Mouse (Mus musculus) ES-Bruce4 (cell line): Measurements from ENCODE around the gene Dcdc2a. TPM values are rescaled to one million over a fixed set of nuclear protein-coding genes. Genes with fewer than 3 reads are reported as not detected.

Experiments
- H3K27ac ChIP-seq: 2 replicates; pipeline ENCODE4 v1.5.1; 2012; ENCODE audit warnings: low read length, inconsistent platforms; ENCODE audit not compliant: insufficient read depth
- H3K27me3 ChIP-seq: 2 replicates; pipeline ENCODE4 v1.6.1; 2012; ENCODE audit warnings: mild to moderate bottlenecking, low read length, inconsistent platforms; ENCODE audit not compliant: control insufficient read depth, poor library complexity, insufficient read depth, severe bottlenecking
- H3K36me3 ChIP-seq: 2 replicates; pipeline ENCODE4 v1.6.1; 2012; ENCODE audit warnings: inconsistent platforms, mild to moderate bottlenecking, low read length, moderate library complexity; ENCODE audit not compliant: control insufficient read depth, poor library complexity, insufficient read depth, severe bottlenecking
- H3K4me1 ChIP-seq: one replicate; pipeline ENCODE4 v1.8.1; 2011; ENCODE audit warnings: low read length; ENCODE audit not compliant: control insufficient read depth, insufficient read depth
- H3K4me3 ChIP-seq: 2 replicates; pipeline ENCODE4 v1.5.1; 2011; ENCODE audit warnings: low read depth, mild to moderate bottlenecking, low read length
- H3K9ac ChIP-seq: 2 replicates; pipeline ENCODE4 v1.6.1; 2012; ENCODE audit warnings: low read depth, mild to moderate bottlenecking, inconsistent platforms; ENCODE audit not compliant: poor library complexity, severe bottlenecking
- H3K9me3 ChIP-seq: replicated peaks from 2 replicates; pipeline ENCODE4 v1.6.1; 2012; ENCODE audit warnings: mild to moderate bottlenecking, low read length, inconsistent platforms; ENCODE audit not compliant: control insufficient read depth, poor library complexity, insufficient read depth, severe bottlenecking
- CTCF ChIP-seq: IDR thresholded peaks from one replicate; pipeline ENCODE4 v1.8.1; 2011; ENCODE audit warnings: low read depth, low read length
- EP300 ChIP-seq: IDR thresholded peaks from 2 replicates; pipeline ENCODE4 v1.6.1; 2011; ENCODE audit warnings: low read depth, low read length; ENCODE audit not compliant: insufficient read depth
- POLR2A ChIP-seq: IDR thresholded peaks from one replicate; pipeline ENCODE4 v1.8.1; 2011; ENCODE audit warnings: low read length; ENCODE audit not compliant: insufficient read depth
- polyA plus RNA-seq: library from polyadenylated mRNA; stranded (reverse); fragments of >200 nt; gene quantifications from 2 replicates; pipeline ENCODE4 v1.2.4, GENCODE M21; 2011; ENCODE audit warnings: low read depth; ENCODE audit not compliant: missing spikeins, insufficient read depth, insufficient read length

The Dcdc2a gene
- polyA plus RNA-seq, 1 experiment, result 2.5 TPM

- TF ChIP-seq CTCF (no peak), EP300 (no peak), POLR2A (no peak)
- Histone ChIP-seq H3K9me3 (no peaks in the 10 kb centered on the region), H3K27me3 (no peaks in the 10 kb centered on the region), H3K4me3 (no peak overlapping the region), H3K4me1 (no peaks in the 10 kb centered on the region), H3K27ac (no peak overlapping the region), H3K9ac (no peak overlapping the region), H3K36me3 (no peaks in the 10 kb centered on the region)
These were observed 162.6 kb downstream of the Dcdc2a start for GRCm38 (mm10) chr13:25218394-25218793.

GRCm38 (mm10) chr13:25220186-25220787 is 164.5 kb downstream of the Dcdc2a start:
- Histone ChIP-seq H3K4me1 (no peaks in the 10 kb centered on the region), H3K9me3 (no peaks in the 10 kb centered on the region), H3K9ac (no peak overlapping the region), H3K27me3 (no peaks in the 10 kb centered on the region), H3K36me3 (no peaks in the 10 kb centered on the region), H3K4me3 (no peak overlapping the region), H3K27ac (no peak overlapping the region)
- TF ChIP-seq POLR2A (no peak), CTCF (no peak), EP300 (no peak)

GRCm38 (mm10) chr13:25251893-25252292 is 196.1 kb downstream of the Dcdc2a start:
- Histone ChIP-seq H3K9me3 (no peaks in the 10 kb centered on the region), H3K27ac (no peak overlapping the region), H3K4me1 (no peaks in the 10 kb centered on the region), H3K27me3 (no peaks in the 10 kb centered on the region), H3K36me3 (no peaks in the 10 kb centered on the region), H3K9ac (no peak overlapping the region), H3K4me3 (no peak overlapping the region)
- no peak for TF ChIP-seq POLR2A

GRCm38 (mm10) chr13:25254478-25255263 is 198.9 kb downstream of the Dcdc2a start:
- no peaks in the 10 kb centered on the region for H3K27me3 ChIP-seq
- H3K4me3 ChIP-seq, result no peak overlapping the region
- H3K27ac ChIP-seq, result no peak overlapping the region
- H3K9ac ChIP-seq, result no peak overlapping the region
- H3K9me3 ChIP-seq, result no peaks in the 10 kb centered on the region
- no peaks in the 10 kb centered on the region for H3K4me1 ChIP-seq
- TF ChIP-seq POLR2A (no peak), CTCF (no peak), EP300 (no peak)
- no peaks in the 10 kb centered on the region for H3K36me3 ChIP-seq

GRCm38 (mm10) chr13:25257608-25258007 is 201.8 kb downstream of the Dcdc2a start:
- H3K4me3 ChIP-seq, result no peak overlapping the region
- no peaks in the 10 kb centered on the region for H3K27me3 ChIP-seq
- TF ChIP-seq POLR2A (no peak), EP300 (no peak), CTCF (no peak)
- no peaks in the 10 kb centered on the region for H3K36me3 ChIP-seq
- no peak overlapping the region for H3K27ac ChIP-seq
- no peaks in the 10 kb centered on the region for H3K4me1 ChIP-seq
- H3K9me3 ChIP-seq, result no peaks in the 10 kb centered on the region
- no peak overlapping the region for H3K9ac ChIP-seq

Other genes with a start within 250 kb of the Dcdc2a start
- gene Acot13, start 224.5 kb upstream of the Dcdc2a start, polyA plus RNA-seq, result 90.7 and 93.1 TPM in 2 replicates
- 88.3 and 95.8 TPM in 2 replicates for gene Tdp2, start 224.3 kb upstream of the Dcdc2a start, polyA plus RNA-seq
- gene D130043K22Rik, start 210.9 kb upstream of the Dcdc2a start, polyA plus RNA-seq, result not detected in 2 replicates
- 14.2 and 14.6 TPM in 2 replicates for gene Aldh5a1, start 118.3 kb upstream of the Dcdc2a start, polyA plus RNA-seq
- gene Gpld1, start 112.9 kb upstream of the Dcdc2a start, polyA plus RNA-seq, result 2.1 and 2.5 TPM in 2 replicates
- 21.8 and 29.6 TPM in 2 replicates for gene Mrs2, start 35.6 kb upstream of the Dcdc2a start, polyA plus RNA-seq
- gene Nrsn1, start 214.5 kb downstream of the Dcdc2a start, polyA plus RNA-seq, result 4.0 and 5.0 TPM in 2 replicates